Mouse (Mus musculus) urinary bladder, postnatal 36 days (tissue): ENCODE measurements at regions not wholly inside any gene's neighbourhood (a gene's known extent, or its start where the extent isn't known, plus 50 kb on each side); places are given as distances from the start of the nearest gene placed in this dataset.
A peak's percentile ranks its signal among the peaks of the same experiment; 100 is the strongest.

Experiments used
- DNase-seq, 2 experiments: peaks; one replicate each; pipeline ENCODE4 v3.0.0; 2022; ENCODE audit warnings: low spot score in 2 of 2, mixed read lengths in 1 of 2

DNA sequence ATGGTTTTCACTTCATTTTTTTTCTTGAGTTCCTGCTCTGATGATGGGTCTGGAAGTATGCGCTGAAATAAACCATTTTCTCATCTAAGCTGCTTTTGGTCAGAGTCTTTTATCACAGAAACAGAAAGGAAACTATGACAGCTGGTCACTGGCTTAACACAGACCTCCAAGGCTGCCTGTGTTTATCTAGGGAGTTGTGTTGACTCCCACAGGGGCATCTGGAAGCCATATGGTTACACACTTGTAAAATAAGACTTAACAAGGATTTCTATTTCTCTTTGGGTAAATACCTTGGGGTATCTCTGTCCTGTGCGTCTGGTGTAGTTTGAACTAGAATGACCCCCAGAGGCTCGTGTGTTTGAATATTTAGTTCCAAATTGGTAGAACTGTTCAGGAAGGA lies 315.5 kb upstream of the Kazn start:
- DNase-seq = no peak

DNA sequence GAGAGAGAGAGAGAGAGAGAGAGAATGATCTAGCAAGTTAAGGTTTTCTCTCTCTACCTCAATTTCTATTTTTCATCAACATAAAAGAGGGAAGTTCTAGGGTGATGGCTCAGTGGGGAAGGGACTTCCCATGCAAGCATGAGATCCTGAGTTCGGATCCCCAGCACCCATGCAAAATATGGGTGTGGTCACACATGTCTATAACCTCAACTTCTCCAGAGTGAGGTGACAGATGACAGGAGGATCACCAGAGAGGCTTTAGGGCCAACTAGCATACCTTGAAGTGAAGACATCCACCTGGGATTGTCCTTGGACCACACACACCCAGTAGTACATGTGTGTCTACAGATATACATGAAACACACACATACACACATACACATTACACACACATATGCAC lies 306.7 kb upstream of the Kazn start:
- DNase-seq = no peak

DNA sequence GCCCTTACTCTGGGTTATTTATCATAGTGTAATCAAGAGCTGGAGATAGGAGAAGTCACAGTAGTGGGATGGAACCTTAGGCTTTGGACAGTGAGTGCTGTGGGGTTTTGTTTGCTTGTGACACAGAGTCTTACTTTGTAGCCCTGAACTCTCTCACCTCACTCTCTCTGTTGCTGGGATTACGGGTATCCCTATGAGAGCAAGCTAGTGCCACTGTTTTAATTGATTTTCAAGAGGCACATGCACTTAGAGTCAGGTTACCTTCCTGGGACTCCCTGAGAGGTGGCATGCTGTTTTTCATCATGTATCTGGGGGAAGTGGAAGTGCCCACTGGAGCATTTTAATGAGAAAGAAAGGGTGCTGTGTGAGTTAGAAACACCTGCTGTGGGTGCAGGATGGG lies 306.0 kb upstream of the Kazn start:
- no peak for DNase-seq

DNA sequence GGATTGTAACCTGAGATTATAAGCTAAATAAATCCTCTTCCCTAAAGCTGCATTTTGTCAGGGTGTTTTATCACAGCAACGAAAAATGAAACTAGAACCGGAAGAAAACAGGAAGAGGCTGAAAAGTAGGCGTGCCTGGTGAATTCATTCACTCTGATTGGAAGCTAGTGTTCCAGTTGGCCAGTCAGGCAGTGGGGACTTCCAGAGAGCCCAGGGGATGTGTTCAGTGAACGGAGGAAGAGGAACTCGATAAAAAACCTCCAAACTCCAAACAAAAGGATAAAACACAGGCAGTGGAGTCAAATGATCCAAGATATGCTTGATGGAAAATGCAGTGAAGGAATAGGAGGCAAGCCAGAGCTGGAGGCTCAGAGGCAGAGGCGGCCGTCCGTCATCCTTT lies 305.5 kb upstream of the Kazn start:
- no peak for DNase-seq

DNA sequence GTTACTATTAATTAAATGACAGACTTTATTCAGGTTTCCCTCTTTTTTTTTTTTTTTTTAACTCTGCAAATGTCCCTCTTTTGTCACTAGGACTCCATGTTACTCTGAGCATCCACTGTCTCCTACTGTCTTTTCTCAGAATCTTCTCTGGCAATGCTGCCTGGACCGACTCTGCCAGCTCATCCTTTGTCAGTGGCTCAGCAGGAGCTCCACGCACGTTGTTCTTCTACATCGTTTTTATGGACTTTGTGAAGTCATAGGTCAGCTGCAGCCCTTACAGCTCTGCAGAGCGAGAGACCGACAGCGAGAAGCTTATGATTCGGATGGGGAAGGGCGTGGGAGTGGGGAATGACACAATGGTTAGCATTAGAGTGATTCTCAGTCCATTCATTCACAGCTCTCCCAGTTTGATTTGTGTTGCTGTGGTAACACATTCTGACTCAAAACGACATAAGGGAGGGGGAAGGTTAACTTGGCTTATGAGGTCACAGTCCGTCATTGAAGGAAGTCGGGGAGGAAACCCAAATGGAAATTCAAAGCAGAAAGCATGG lies 300.1 kb upstream of the Kazn start:
- no peak for DNase-seq

DNA sequence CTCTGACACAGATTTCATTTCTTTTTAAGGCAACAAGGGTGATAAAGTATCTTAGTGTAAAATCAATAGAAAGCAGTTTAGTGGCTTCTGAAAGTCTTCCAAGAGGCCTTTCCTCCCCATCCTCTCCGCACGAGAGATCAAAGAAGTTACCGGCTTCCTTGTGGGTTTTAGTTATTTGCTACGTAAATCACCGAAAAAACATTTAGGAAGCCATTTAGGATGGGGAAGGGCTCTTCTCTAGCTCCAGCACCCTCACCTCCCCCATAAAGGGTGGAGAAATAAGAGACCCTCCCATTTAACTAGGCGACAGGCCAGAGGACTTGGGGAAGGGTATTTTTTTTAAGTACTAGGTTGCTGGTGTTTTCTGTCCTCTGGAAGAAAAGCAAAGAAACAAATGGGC lies 287.9 kb upstream of the Kazn start:
- DNase-seq = no peak

DNA sequence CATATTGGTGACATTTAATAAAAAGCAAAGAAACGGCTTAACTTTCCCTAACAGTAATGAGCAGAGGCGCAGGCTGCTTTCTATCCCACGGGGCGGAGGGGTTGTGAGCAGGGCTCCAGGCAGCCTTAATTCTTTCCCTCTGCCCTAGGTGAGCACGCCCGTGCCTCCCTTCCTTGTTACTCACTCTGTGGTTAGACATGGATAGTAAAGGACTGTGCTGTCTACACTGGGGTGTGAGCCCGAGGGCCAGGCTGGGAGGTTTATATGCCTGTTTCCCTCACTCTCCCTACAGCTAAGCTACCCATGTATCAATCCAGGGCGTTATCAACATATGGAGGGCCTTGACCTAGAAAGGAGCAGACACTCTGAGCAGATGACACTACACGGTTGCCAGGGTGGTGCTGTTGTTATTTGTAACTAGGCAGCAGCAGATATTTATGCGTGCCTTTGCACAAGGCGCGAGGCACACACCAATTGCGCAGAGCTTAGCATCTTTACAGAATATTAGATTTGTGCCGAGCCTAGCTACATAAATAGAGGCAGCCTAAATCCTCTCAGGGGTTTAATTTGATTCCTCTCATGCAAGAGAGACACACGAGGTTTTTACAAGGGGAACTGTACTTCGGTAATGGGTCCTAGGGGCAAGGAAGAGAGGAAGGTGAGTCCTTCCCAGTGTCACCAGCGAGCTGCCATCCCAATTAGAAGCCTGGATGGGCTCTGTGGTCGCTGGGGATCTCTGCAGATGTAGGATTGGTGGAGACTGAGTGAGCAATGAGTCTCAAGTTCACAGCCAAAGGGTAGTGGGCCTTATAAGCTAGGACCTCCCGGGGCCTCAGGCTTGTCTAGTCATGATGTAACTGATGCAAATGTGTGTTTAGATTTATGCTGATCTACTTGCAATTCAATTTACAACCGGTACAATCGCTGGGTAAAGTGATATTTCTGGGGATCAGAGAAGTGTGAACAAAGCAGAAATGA lies 278.6 kb upstream of the Kazn start:
- DNase-seq = no peak

DNA sequence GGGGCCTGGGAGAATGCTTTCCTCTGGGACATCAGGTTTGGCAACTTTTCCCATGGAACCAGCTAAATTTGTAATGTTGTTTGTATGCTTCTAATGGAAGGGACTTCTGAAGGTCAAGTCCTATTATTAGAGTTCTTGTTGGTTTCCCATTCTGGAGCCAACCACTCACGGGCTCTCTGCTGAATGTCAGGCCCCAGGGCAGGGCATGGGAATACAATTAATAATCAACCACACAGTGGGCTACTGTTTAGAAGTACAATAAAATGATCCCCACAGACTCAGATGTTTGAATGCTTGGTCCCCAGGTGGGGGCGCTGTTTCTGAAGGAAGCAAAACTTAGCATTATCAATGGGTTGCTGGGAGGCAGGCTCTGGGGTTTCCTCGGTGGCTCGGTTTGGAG lies 275.6 kb upstream of the Kazn start:
- no peak for DNase-seq

DNA sequence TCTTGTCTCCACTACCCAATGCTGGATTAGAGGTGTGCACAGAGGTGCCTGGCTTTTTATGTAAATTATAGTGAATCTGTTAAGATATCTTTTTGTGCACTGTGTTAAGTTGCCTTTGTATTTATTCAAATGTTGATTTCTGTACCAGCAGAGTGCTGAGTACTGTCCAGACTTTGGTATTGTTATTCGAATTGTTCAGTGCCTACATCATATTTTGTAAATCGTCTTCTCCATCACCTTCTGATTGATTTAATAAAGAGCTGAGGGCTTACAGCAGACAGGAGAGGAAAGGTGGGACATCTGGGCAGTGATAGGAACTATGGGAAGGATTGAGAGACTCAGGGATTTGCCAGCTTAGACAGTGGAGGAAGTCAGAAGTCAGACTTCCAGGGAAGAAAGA lies 270.2 kb upstream of the Kazn start:
- no peak for DNase-seq

DNA sequence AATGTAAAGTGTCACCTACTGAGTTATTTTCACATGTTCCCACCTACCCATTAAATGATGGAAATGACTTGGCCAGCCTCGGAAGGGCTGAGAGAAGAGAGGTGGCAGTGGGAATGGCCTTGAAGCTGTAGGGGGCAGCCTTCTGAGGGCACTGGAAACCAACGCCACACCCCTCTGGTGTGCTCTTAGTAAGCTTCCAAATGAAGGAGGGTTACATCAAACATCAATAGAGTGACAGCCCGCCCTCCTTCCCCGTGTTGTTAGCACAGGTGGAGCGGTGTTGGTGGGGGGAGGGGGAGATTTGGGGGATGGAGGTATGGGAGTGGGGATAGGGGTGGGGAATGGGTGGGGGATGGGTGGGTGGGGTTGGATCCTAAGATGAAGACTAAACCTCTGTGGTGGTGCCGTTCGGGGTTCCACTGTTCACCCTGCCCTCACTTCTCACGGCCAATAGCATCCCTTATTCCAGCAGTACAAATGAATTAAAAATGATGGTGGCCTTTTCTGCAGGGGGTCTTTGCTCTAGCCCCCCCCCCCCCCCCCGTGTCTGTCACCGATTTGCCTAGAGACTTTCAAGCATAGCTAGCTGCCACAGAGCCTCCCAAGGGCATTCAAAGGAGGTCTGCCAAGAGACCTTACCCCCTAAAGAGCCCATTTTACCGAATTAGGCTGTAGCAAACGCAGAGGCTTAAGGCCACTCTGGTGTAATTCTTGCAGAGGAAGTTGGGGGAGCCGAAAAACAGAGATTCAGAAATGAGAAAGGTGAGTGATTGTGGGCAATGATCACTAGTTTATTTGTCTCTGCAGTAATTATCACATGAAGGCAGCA lies 267.4 kb upstream of the Kazn start:
- no peak for DNase-seq

DNA sequence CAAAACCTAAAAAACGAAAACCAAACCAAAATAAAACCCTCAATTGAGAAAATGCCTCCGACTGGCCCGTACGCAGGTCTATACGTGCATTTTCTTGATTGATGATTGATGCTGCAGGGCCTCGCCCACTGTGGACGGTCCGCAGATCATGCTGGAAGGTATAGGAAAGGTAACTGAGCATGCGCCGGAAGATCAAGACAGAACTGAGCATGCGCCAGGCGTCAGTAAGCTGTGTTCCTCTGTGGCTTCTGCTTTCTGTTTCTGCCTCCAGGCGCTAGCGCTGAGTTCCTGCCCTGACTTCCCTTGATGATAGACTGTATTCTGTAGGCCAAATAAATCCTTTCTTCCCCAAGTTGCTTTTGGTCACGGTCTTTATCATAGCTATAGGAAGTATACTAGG lies 264.6 kb upstream of the Kazn start:
- DNase-seq = no peak

DNA sequence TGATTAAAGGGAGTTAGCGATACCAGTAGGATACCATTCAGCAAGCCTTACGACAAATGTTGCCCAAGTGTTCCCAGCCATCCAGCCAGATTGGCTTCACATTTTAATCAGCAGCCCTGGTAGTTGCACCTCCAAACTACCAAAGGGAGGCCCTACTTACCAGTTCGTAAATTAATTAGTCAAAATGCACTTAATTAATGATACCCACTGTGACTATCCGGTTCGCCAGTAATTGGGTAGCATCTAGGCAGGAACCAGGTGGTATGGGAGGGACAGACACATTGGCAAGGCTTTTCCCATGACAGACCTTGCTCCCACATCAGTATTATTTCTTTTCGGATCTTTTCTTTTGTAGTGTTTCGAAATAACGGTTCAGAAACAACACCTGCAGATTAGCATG lies 262.0 kb upstream of the Kazn start:
- DNase-seq = no peak

DNA sequence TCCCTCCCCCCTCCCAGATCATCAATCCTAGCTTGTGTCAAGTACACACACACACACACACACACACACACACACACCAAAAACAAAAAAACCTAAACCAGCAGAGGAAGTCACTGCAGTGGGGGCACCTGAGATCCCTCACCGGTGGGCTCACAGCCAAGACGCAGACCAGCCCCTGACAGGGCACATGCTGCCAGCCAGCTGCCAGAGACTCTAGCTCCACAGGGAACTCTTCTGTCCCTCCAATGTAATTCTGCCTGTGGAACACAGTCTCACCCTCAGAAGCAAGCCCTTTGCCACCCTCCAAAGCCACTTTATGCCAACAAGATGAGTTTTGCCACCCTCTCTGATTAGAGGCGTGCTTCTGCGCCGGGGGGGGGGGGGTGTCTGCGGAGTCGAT lies 261.3 kb upstream of the Kazn start:
- DNase-seq = no peak

DNA sequence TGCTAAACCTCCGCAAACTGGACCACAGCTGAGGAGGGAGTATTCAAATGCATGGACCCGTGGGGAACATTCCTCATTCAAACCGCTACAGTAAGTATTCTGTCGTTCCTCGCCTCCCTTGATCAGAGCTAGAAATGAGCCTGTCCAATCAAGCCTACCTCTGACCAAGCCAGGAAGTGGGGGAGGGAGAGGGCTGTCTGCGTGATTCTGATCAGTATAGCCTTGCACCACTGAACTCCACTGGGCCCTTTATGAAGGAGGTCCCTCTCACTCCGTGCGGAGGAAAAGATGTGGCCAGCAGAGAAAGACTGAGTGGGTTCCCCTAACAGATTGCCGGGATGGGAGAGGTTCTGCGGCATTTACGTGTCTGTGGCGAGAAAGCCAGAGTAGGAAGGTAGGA lies 257.4 kb upstream of the Kazn start:
- DNase-seq = no peak

DNA sequence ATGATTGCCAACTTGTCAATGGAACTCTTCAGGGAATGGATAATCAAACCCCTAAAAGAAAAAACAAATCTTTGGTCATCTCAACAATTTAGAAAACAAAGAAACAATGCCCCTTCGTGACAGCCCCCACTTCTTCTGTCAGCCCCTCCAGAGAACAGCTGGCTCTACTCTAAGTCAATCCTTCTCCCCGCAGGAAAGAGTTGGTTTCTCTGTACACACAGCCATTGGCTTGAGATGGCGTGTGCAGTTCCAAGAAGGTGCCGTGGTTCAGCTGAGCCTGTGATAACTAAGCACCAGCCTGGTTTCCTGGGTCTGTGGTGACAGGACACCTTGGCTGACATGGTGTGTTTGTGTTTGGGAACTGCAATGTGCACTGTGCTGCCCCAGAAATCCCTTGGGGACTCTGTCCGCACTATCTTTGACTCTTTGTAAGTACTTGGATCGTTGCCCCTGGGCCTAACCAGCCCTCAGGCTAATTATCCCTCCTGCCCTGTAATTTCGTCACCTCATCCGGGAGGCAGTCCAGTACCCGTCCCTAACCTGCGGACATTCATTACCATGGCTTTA lies 253.8 kb upstream of the Kazn start:
- peak in 1 of 2 experiments; percentile 12 for DNase-seq

DNA sequence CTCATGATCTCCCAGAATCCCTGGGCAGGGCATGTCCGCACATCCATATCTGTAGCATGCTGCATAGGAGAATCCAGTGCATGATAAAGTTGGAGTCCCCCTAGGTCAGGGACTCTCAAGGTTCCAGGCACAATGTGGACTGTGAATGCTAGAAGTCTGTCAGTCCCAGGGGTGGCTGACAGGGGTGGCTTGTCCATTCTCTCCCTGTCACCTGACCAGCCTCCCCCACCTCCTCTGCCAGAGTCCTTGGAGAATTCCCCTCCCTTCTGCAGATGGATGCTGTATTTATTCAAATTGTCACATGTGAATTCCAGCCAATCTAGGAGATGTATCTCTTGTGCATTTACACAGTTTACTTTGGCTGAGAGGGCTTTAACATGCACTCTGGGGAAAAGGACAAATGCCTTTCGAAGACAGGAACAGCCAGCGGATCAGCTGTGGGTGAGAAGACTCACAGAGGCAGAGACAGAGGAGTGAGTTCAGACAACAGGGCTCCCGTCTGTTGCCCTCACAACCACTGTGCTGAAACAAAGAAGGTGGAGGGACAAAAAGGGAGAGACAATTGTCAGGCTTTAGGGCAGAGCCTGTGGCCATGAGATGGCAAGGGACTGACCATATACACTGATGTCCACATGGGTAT lies 246.7 kb upstream of the Kazn start:
- no peak for DNase-seq

DNA sequence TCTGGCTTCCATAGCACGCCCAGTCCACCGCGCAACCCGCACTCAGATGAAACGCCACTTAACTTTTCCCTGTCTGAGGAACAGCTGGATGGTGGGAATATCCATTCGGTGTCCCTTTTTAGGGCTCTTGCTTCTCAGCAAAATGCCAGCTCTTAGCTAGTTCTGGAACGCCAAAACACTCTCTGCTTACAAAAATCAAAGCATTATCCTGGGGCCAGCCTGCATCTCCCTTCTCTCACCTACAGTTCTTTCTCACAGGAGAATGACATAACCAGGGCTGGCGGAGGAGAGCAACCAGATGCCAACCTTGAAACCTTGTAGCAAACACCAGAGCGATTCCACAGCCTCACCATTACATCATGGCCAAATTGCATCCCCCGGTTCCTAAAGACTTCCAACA lies 236.4 kb upstream of the Kazn start:
- no peak for DNase-seq

DNA sequence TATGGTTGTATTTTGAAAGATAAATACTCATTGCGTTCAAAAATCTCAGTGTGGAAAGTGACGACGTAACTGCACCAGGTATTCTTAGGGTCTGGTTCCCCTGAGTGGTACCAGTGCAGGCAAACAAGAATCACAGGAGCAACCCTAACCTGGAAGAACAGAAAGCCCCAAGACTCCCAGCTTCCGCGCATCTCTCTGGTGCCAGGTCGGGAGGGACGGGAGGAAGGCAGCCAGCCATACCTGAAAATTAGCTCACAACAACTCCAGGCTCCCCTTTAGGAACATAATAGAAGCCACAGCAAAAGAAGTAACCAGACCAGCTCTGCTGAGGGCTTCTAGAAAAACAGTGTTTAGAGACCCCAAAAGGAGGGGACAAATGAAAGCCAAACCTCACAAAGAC lies 235.4 kb upstream of the Kazn start:
- no peak for DNase-seq

DNA sequence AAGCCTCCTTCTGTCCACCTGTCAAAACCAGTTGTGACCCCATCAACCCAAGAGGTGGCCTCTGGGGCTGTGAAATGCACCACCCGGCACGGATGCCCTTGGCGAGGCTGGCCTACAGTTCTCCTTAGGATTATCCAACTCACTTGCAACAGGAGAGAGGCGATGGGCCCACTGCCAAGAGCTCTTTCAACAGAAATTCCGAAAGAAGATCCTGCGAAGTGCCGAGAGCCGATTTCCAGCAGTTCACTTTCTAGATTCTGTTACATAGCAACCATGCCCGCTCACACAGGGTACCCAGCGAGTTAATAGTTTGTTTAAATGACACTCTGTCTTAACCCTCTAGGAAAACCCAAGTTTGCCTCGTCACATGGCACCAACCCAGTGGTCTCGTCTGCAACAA lies 234.8 kb upstream of the Kazn start:
- peak in 1 of 2 experiments; percentile 63 for DNase-seq

DNA sequence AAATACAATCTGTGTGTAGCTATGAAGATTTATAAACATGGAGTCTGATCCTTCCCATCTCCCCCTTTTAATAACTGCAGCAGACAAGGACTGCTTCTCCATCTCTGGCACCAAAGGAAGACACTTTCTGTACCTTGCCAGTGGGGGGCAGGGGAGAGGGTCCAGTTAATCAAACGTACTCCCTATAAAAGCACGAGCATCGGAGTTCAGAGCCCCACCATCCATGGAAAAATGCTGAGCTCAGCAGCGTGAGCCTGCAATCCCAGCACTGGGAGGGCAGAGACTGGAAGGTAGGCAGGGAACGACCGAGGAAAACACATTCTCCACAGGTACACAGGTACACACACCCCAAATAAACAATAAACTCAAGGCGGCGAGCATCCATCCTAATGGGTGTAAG lies 234.1 kb upstream of the Kazn start:
- DNase-seq = no peak

DNA sequence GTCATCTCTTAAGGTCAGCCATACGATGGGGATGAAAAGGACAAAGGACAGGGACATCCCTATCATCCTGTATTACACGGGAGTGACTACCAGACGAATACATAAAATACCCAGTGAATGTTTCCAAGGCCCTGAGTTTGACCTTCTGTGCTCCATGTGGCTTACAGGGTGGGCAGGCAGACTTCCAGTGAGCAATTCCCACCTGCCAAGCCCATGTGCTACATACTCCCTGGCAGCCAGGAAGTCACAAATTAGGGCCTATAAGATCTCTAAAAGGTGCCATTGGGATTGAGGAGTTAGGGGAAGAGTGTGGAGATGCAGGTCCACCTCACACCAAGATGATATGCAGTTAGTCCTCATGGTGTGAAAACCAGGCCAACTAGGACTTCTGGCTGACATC lies 233.1 kb upstream of the Kazn start:
- DNase-seq = no peak

DNA sequence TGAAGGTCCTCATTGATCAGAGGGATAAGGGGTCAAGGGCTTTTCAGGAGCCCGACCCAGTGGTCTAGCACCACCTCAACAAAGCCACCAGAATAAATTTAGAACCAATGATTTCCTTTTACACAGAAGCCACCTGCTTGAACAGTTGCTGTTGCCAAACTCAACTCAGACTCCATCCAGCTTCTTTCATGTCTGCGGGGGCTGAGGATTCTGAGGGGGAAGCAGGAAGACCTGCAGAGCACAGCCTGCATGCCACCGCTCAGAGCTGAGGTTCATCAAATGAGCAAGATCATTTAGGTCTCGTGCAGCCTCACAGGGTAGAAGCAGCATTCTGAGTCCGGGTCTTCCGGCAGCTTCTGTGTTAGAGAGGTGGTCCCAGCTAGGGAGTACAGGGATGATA lies 231.6 kb upstream of the Kazn start:
- DNase-seq = no peak
